Mouse (Mus musculus): ENCODE results near the gene Axin2. TPM values are rescaled to one million over a fixed set of nuclear protein-coding genes. Genes with fewer than 3 reads are reported as not detected.

Gene Axin2
- polyA plus RNA-seq, 1 experiment from 2014 or later, result 20.3 TPM

GRCm38 (mm10) chr11:108924346-108924745 is 4.2 kb downstream of the Axin2 start:
- H3K4me3 ChIP-seq, result peak overlapping the region; percentile 73
- 8% methylated on average over 5 of the region's 5 CpGs for WGBS
- H3K27ac ChIP-seq, result peak overlapping the region; percentile 71
- H3K9ac ChIP-seq, result peak overlapping the region; percentile 20; the same call in 1 of the 2 replicates
- H3K4me2 ChIP-seq, result peak overlapping the region; percentile 50
- ATAC-seq (ENCODE audit: insufficient number of reproducible peaks, low FRiP score, low TSS enrichment, low read depth), result no peak
- peaks cover 66% of the 10 kb centered on the region for H3K4me1 ChIP-seq
- no peaks in the 10 kb centered on the region for H3K27me3 ChIP-seq
- no peaks in the 10 kb centered on the region for H3K9me3 ChIP-seq
- no peaks in the 10 kb centered on the region for H3K36me3 ChIP-seq

DNA sequence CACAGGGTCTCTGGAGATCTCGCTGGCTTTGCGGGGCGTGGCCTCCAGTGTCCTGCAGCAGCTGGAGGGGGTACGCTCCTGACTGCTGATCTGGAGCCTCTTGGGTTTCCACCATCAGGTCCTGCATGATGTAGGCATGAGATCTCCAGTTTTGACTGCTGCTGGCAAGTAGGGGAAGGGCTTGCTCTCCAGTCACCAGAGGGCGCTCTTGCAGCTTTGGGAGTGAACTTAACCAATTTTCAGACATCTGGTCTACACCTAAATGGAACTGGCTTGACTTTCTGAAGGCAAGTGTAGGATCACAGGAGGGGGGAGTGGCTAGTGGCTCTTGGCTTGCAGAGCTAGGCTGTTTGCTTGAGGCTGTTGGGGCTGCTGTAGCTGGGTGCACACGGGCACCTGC is 5.1 kb downstream of the Axin2 start:
- no peak for ATAC-seq (ENCODE audit: insufficient number of reproducible peaks, low FRiP score, low TSS enrichment, low read depth)

DNA sequence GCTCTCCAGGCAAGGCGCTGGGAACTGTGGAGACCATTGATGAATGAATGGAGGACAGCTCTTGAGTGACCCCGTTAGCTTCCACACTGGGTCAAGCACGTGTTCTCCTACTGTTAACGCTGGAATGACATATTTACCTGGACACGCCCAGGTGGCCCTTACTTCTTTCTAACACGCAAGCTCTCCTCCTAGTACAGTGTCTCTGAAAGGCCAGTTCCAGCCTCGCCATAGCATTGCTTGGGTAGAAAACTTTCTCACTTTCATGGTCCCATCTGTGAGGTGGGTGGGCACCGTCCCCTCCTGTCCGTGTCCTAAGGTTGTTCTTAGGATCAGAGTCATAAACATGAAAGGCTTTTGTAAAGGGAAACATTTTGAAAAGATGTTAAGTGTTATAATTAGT is 5.7 kb downstream of the Axin2 start:
- Histone ChIP-seq H3K36me3 (peaks cover 3% of the 10 kb centered on the region), H3K4me2 (peak overlapping the region; percentile 50), H3K27me3 (no peaks in the 10 kb centered on the region), H3K9ac (0 out of 2 replicates have a peak overlapping the region, but pooled peaks have one; percentile 10), H3K27ac (peak overlapping the region; percentile 61), H3K9me3 (no peaks in the 10 kb centered on the region), H3K4me1 (peaks cover 76% of the 10 kb centered on the region), H3K4me3 (peak overlapping the region; percentile 73)
- ATAC-seq (ENCODE audit: insufficient number of reproducible peaks, low FRiP score, low TSS enrichment, low read depth), result no peak
- WGBS, result 48% methylated on average over 9 of the region's 9 CpGs

More for the DNA sequence above, 5.1 kb downstream of the Axin2 start:
- Histone ChIP-seq H3K27ac (peak overlapping the region; percentile 71), H3K27me3 (no peaks in the 10 kb centered on the region), H3K4me2 (peak overlapping the region; percentile 50), H3K4me3 (peak overlapping the region; percentile 73), H3K4me1 (peaks cover 71% of the 10 kb centered on the region), H3K9me3 (no peaks in the 10 kb centered on the region), H3K36me3 (no peaks in the 10 kb centered on the region; the same call in 1 of the 2 replicates), H3K9ac (peak overlapping the region; percentile 28; the same call in 1 of the 2 replicates)
- WGBS, result 7% methylated on average over 6 of the region's 6 CpGs

DNA sequence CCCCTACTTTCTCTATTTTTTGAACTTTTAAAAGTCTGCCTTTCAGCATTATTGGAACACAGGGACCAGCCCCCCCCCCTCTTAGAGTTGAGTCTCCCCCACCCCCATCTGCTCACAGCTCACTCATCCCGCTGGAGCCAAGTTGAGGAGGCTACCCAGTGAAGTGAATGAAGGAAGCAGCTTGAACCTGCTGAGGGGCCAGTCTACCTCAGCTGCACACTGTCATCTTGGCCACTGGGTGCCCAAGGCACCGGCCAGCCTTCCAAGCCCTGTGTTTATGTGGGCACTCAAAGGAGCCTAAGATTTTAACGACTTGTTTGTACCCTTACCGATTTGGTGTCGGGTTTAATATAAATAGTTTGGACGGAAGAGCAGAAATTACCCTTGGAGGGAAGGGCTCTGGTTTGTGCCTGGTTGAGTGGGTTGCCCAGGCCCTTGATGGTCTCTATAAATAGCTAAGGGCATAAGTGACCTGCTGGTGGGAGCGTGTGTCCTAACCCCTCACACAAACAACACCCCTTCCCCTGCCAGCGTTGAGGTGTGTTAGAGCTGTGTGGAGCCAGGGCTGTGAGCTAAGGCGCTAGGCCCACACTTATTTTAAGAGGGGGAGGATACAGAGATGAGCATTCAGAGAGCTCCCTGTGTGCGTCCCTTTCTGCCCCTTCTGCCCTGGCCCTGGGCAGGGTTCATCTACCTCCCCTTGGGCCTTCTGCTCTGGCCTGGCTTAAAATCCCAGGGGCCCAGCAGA is 6.4 kb downstream of the Axin2 start:
- Histone ChIP-seq H3K27me3 (no peaks in the 10 kb centered on the region), H3K9me3 (no peaks in the 10 kb centered on the region), H3K36me3 (peaks cover 10% of the 10 kb centered on the region), H3K4me3 (peak overlapping the region; percentile 73), H3K4me1 (peaks cover 81% of the 10 kb centered on the region), H3K9ac (no peak overlapping the region), H3K4me2 (peak overlapping the region; percentile 50), H3K27ac (peak overlapping the region; percentile 43; the same call in 1 of the 2 replicates)
- WGBS, result 29% methylated on average over 10 of the region's 10 CpGs
- ATAC-seq (ENCODE audit: insufficient number of reproducible peaks, low FRiP score, low TSS enrichment, low read depth), result no peak

DNA sequence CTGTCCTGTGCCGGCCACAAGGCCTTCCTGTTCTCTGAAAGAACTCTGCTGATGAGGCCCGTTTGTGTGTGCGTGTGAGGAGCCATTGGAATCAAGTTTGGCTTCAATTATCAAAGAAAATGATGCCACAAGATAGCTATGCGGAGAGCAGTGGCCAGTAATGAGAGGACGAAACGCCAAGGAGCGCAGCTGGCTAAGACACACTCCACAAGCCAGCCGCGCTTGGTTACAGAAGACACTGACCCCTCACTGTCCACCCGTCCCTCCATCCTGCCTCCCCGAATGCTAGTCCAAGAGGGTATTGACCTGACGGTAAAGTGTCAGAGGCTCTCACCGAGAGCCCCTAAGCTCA is 6.9 kb downstream of the Axin2 start:
- peak overlapping the region; percentile 43; the same call in 1 of the 2 replicates for H3K27ac ChIP-seq
- H3K27me3 ChIP-seq, result no peaks in the 10 kb centered on the region
- H3K9me3 ChIP-seq, result no peaks in the 10 kb centered on the region
- H3K4me2 ChIP-seq, result peak overlapping the region; percentile 50
- H3K4me1 ChIP-seq, result peaks cover 81% of the 10 kb centered on the region
- no peak overlapping the region for H3K9ac ChIP-seq
- ATAC-seq (ENCODE audit: insufficient number of reproducible peaks, low FRiP score, low TSS enrichment, low read depth), result no peak
- peak overlapping the region; percentile 73 for H3K4me3 ChIP-seq
- H3K36me3 ChIP-seq, result peaks cover 16% of the 10 kb centered on the region
- WGBS, result 50% methylated on average over 13 of the region's 13 CpGs

- peak overlapping the region; percentile 50 for H3K4me2 ChIP-seq
- no peaks in the 10 kb centered on the region for H3K27me3 ChIP-seq
- peak overlapping the region; percentile 18; the same call in 1 of the 2 replicates for H3K27ac ChIP-seq
- no peak for ATAC-seq (ENCODE audit: insufficient number of reproducible peaks, low FRiP score, low TSS enrichment, low read depth)
- no peak overlapping the region for H3K9ac ChIP-seq
- peaks cover 26% of the 10 kb centered on the region for H3K36me3 ChIP-seq
- no peaks in the 10 kb centered on the region for H3K9me3 ChIP-seq
- 37% methylated on average over 8 of the region's 8 CpGs for WGBS
- peak overlapping the region; percentile 73; the same call in 1 of the 2 replicates for H3K4me3 ChIP-seq
- peaks cover 78% of the 10 kb centered on the region for H3K4me1 ChIP-seq
Observed at GRCm38 (mm10) chr11:108928096-108928495, 7.9 kb downstream of the Axin2 start.

- WGBS, result 15% methylated on average over 7 of the region's 7 CpGs
Observed at GRCm38 (mm10) chr11:108928752-108929151, 8.6 kb downstream of the Axin2 start.

GRCm38 (mm10) chr11:108929176-108929575 is 9.0 kb downstream of the Axin2 start:
- Histone ChIP-seq H3K27ac (no peak overlapping the region), H3K4me1 (peaks cover 74% of the 10 kb centered on the region), H3K4me3 (peak overlapping the region; percentile 9; the same call in 1 of the 2 replicates), H3K9ac (no peak overlapping the region), H3K4me2 (peak overlapping the region; percentile 50; the same call in 1 of the 2 replicates), H3K9me3 (no peaks in the 10 kb centered on the region), H3K27me3 (no peaks in the 10 kb centered on the region), H3K36me3 (peaks cover 36% of the 10 kb centered on the region)
- 30% methylated on average over 4 of the region's 4 CpGs for WGBS
- no peak for ATAC-seq (ENCODE audit: insufficient number of reproducible peaks, low FRiP score, low TSS enrichment, low read depth)

More at GRCm38 (mm10) chr11:108928752-108929151, 8.6 kb downstream of the Axin2 start:
- Histone ChIP-seq H3K27ac (no peak overlapping the region), H3K4me1 (peaks cover 73% of the 10 kb centered on the region), H3K9me3 (no peaks in the 10 kb centered on the region), H3K4me3 (peak overlapping the region; percentile 9; the same call in 1 of the 2 replicates), H3K9ac (no peak overlapping the region), H3K27me3 (no peaks in the 10 kb centered on the region), H3K36me3 (peaks cover 31% of the 10 kb centered on the region), H3K4me2 (peak overlapping the region; percentile 50)
- ATAC-seq (ENCODE audit: insufficient number of reproducible peaks, low FRiP score, low TSS enrichment, low read depth), result no peak

GRCm38 (mm10) chr11:108929700-108930099 is 9.6 kb downstream of the Axin2 start:
- H3K27ac ChIP-seq, result no peak overlapping the region
- H3K9ac ChIP-seq, result no peak overlapping the region
- no peak overlapping the region for H3K4me2 ChIP-seq
- peaks cover 74% of the 10 kb centered on the region for H3K4me1 ChIP-seq
- ATAC-seq (ENCODE audit: insufficient number of reproducible peaks, low FRiP score, low TSS enrichment, low read depth), result no peak
- peaks cover 37% of the 10 kb centered on the region for H3K36me3 ChIP-seq
- no peaks in the 10 kb centered on the region for H3K9me3 ChIP-seq
- 48% methylated on average over 6 of the region's 6 CpGs for WGBS
- H3K4me3 ChIP-seq, result no peak overlapping the region
- no peaks in the 10 kb centered on the region for H3K27me3 ChIP-seq

GRCm38 (mm10) chr11:108930612-108931011 is 10.5 kb downstream of the Axin2 start:
- Histone ChIP-seq H3K4me2 (no peak overlapping the region), H3K36me3 (peaks cover 37% of the 10 kb centered on the region), H3K9ac (no peak overlapping the region), H3K4me1 (peaks cover 76% of the 10 kb centered on the region), H3K27ac (no peak overlapping the region), H3K4me3 (no peak overlapping the region), H3K27me3 (no peaks in the 10 kb centered on the region), H3K9me3 (no peaks in the 10 kb centered on the region)
- ATAC-seq (ENCODE audit: insufficient number of reproducible peaks, low FRiP score, low TSS enrichment, low read depth), result no peak
- 40% methylated on average over 3 of the region's 3 CpGs for WGBS

DNA sequence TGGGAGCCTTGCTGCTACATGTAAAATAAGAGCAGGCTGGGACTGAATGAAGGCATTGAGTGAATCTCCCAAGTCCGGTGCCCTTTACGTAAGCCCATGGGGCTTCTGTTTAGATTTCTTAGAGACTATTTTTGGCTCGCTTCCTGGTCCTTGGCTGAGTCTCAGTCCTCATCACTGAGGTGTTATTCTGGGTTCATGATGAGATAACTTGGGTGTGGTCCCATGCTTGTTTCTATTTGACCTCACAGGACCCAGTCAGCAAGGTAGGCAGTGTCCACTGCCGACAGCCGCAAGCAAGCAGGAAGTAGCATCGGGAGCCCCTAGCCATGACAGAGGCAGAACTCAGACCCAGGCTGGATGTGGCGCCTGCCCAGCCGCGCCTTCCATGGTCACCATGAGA is 13.7 kb downstream of the Axin2 start:
- Histone ChIP-seq H3K4me2 (no peak overlapping the region), H3K27ac (no peak overlapping the region)

DNA sequence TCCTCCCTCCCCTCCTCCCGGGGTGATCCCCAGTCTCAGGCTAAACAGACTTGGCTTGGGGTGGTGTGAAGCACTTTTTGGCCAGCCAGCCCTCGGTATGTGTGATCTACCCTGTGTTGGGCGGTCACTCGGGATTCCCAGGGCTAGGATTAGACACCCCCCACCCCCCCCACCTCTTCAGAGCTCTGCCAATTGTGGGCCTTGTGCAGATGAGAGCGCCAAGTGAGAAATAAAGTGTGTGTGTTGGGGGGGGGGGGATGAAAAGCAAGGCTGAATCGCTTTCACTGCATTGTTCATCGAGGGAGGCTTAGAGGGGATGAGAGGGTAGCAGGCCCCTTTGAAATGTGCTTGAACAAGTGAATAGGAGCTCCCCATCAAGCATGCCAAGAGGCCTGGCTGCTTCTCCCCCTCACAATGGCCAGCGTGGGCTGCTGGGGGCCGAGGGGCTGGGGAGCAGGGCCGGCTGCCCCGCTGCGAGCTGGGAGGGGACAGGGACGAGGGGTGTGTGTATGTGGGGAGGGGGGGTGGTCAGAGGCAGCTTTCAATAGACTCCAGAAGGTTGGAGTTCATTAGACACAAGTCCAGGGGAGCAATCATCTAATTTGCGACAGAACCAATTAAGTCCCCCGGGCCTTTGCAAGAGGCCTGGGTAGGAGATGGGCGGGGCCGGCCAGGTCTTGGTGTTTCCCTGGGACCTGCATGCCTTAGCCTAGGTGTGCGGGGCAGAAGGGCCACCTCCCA is 15.1 kb downstream of the Axin2 start:
- Histone ChIP-seq H3K9ac (no peak overlapping the region), H3K4me2 (0 out of 2 replicates have a peak overlapping the region, but pooled peaks have one; percentile 17)
- peak; percentile 27; the same call in 1 of the 2 replicates for ATAC-seq (ENCODE audit: insufficient number of reproducible peaks, low FRiP score, low TSS enrichment, low read depth)

More for the DNA sequence above, 13.7 kb downstream of the Axin2 start:
- Histone ChIP-seq H3K27me3 (no peaks in the 10 kb centered on the region), H3K9me3 (no peaks in the 10 kb centered on the region), H3K4me1 (peaks cover 73% of the 10 kb centered on the region), H3K4me3 (no peak overlapping the region), H3K36me3 (peaks cover 55% of the 10 kb centered on the region), H3K9ac (no peak overlapping the region)
- ATAC-seq (ENCODE audit: insufficient number of reproducible peaks, low FRiP score, low TSS enrichment, low read depth), result no peak
- 56% methylated on average over 9 of the region's 9 CpGs for WGBS

More for the DNA sequence above, 15.1 kb downstream of the Axin2 start:
- H3K9me3 ChIP-seq, result no peaks in the 10 kb centered on the region
- H3K27me3 ChIP-seq, result no peaks in the 10 kb centered on the region
- WGBS, result 36% methylated on average over 18 of the region's 18 CpGs
- peaks cover 68% of the 10 kb centered on the region for H3K36me3 ChIP-seq
- H3K4me1 ChIP-seq, result peaks cover 64% of the 10 kb centered on the region
- no peak overlapping the region for H3K4me3 ChIP-seq
- H3K27ac ChIP-seq, result peak overlapping the region; percentile 68

Measured in limb, embryonic 15.5 days (tissue).